Mouse (Mus musculus) CD4-positive naive resting alpha-beta T cell, adult 76 days (primary cell): Measurements from ENCODE around the gene D430041D05Rik. TPM values are rescaled to one million over a fixed set of nuclear protein-coding genes. Genes with fewer than 3 reads are reported as not detected.

Source experiments
- total RNA-seq: library from RNA; stranded (reverse); gene quantifications from one replicate; pipeline ENCODE4 v1.2.4, GENCODE M21; 2023

D430041D05Rik gene
- 0.59 TPM for total RNA-seq

GRCm38 (mm10) chr2:104410963-104411545 is at the start of gene D430041D05Rik:
Gene D430041D05Rik (minus strand): TSS chr2:104411013.

DNA sequence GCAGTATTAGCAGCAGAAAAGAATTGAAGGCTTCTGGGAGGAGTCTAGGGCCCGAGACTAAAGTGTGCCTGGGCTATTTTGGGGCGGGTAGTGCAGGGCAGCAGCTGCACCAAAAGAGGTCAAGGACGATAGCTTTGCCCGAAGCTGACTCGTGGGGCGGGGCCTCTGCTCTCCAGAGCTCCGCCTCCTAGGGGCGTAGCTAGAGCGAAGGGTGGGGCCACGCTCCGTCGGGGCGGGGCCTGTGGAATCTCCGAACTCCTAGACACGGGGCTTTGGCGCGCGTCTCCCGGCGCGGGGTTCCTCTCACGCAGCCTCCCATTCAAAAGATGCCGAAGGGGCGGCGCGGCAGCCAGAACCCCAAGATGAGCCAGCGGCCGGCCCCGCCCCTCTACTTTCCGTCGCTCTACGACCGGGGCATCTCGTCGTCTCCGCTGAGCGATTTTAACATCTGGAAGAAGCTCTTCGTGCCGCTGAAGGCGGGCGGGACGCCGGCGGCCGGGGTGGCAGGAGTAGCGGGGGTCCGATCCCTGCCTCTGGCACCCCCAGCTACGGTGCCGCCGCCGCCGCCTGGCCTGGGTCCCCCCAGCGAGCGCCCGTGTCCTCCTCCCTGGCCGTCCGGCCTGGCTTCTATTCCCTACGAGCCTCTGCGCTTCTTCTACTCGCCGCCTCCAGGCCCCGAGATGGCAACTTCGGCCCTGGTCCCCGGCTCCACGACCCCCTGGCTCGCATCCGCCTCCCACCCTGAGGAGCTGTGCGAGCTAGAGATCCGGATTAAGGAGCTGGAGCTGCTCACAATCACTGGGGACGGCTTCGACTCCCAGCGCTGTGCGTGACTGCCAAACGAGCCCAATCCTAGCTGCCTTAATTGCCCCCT is 288.1 kb downstream of the D430041D05Rik start, which contains the start of gene A930018P22Rik:
Gene A930018P22Rik, plus strand, starts transcription at position 265 of the 874 bp plus-strand sequence.

GRCm38 (mm10) chr2:104095741-104096213 is 315.0 kb downstream of the D430041D05Rik start, which contains the start of gene Cd59a:
Gene Cd59a (plus strand): TSS chr2:104095801.

Other genes starting within 250 kb of the D430041D05Rik start
- gene Hipk3, start 83.4 kb upstream of the D430041D05Rik start, total RNA-seq: 52.1 TPM
- 53.2 TPM for gene Cstf3, start 179.5 kb upstream of the D430041D05Rik start, total RNA-seq